Mouse (Mus musculus): Measurements from ENCODE around the gene Vps29. TPM values are rescaled to one million over a fixed set of nuclear protein-coding genes. Genes with fewer than 3 reads are reported as not detected.
A peak's percentile ranks its signal among the peaks of the same experiment; 100 is the strongest.

The Vps29 gene
- total RNA-seq, 2 experiments from 2014 or later = 213 to 228 TPM

- no peak for DNase-seq (ENCODE audit: low spot score in 2 of 2)
These were observed 42.6 kb downstream of the Vps29 start for GRCm38 (mm10) chr5:122396791-122397190.

DNA sequence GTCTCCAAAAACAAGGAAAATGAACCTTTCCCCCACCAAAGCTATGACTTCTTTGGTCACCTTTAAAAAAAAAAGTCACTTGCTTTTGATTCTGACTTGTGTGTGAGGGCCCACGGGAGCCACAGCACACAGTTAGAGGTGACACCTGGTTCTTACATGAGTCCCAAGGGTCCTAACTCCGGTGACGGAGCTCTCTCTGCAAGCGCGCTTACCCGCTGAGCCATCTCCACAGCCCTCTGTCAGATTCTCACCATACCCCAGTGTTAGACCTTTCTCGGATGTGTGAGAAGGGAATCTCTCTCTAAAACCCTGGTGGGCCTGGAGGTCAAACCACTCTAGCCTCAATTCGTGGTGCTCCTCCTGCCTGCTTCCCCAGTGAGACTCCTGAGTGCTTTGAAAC is 43.3 kb downstream of the Vps29 start:
- no peak for DNase-seq (ENCODE audit: low spot score in 2 of 2)

DNA sequence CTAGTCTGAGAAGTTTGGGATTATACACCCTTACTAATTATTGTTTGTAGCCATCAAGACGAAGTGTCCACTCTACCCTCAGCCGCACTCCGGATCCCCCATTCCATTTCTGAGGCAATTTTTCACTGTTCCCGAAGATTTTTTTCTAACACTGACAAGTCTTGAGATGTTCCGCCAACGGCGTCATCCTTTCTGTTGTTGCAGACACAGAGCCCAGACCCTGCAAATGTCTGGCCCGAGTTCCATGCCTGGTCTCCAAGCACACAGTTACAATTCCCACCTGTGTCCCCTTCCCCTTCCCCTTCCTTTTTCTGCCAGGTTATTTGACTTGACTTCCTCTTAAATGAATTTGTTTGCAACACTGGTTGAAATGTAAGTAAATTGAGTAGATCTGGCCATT is 45.7 kb downstream of the Vps29 start:
- DNase-seq (ENCODE audit: low spot score in 2 of 2) = no peak

- no peak for DNase-seq (ENCODE audit: low spot score in 2 of 2)
These were observed 46.6 kb downstream of the Vps29 start for GRCm38 (mm10) chr5:122400628-122401302.

DNA sequence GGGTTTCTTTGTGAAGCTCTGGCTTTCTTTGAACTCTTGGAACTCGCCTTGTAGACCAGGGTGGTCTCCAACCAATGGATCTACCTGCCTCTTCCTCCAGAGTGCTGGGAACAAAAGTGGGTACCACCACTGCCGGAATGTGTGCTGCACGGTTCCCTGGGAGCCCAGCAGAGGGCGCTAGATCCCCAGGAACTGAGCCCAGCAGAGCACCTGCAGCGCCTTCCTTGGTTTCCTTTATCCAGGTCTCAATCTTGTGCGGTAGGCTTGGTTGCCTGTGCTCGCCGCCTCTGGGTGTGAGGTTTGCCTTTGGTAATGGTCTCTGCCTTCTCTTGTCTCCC is 47.1 kb downstream of the Vps29 start:
- DNase-seq (ENCODE audit: low spot score in 2 of 2) = peak; percentile 79 to 80

- no peak for DNase-seq (ENCODE audit: low spot score in 2 of 2)
These were observed 48.0 kb downstream of the Vps29 start for GRCm38 (mm10) chr5:122402160-122402559.

GRCm38 (mm10) chr5:122402772-122403171 is 48.6 kb downstream of the Vps29 start:
- peak; percentile 39 for DNase-seq (ENCODE audit: low spot score in 2 of 2)

DNA sequence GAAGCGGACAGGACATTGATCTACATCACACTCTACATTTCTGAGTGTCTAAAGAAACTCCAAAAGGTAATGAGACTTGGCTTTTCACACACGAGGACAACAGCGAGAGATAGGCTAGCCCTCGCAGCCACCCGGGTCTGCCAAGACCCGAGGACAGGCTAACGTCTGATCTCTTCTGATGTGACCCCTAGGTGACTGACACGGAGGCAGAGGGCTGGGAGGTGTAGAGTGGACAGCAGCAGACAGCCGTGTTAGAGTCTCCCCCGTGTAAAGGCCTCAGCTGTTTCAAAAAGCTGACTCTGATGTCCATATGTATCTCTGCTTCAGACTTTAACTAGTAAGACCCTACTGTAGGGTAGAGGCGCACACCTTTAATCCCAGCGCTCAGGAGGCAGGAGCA is 49.2 kb downstream of the Vps29 start:
- no peak for DNase-seq (ENCODE audit: low spot score in 2 of 2)

GRCm38 (mm10) chr5:122405537-122405936 is 51.4 kb downstream of the Vps29 start:
- no peak for DNase-seq (ENCODE audit: low spot score in 2 of 2)

GRCm38 (mm10) chr5:122409692-122410645 is 55.8 kb downstream of the Vps29 start:
- DNase-seq (ENCODE audit: low spot score in 2 of 2) = no peak

GRCm38 (mm10) chr5:122411892-122412291 is 57.7 kb downstream of the Vps29 start:
- no peak for DNase-seq (ENCODE audit: low spot score in 2 of 2)

DNA sequence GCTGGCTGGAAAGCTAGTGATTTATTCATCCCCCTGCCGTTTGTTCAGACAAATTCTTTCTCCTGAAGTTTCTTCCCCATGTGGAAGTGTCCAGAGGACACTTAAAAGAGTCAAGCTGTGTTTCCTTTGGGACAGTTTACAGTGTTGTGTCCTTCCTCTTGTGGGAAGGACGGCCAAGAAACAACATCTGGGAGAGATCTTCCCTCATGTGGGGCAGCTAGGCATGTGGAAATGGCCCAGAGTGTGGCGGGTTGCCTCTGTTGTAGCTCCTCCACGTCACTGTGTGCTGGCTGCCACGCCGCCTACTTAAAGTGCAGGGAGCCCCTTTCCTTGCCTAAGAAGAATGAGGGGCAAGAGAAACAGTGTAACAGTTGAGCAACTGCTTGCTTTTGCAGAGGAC is 58.7 kb downstream of the Vps29 start:
- DNase-seq (ENCODE audit: low spot score in 2 of 2) = no peak

GRCm38 (mm10) chr5:122414351-122414750 is 60.2 kb downstream of the Vps29 start:
- no peak for DNase-seq (ENCODE audit: low spot score in 2 of 2)

Other genes starting within 250 kb of the Vps29 start
- 1 to 10 TPM in 1 of 2 experiments, under 1 TPM in 1; 0.78 to 1.8 TPM for gene Ccdc63, start 213.5 kb upstream of the Vps29 start, total RNA-seq (2021)
- 100 to 1,000 TPM; 190 to 196 TPM for gene Ppp1cc, start 196.1 kb upstream of the Vps29 start, total RNA-seq (2021)
- 1 to 10 TPM; 2.6 to 2.8 TPM for gene Hvcn1, start 147.6 kb upstream of the Vps29 start, total RNA-seq (2021)
- gene Tctn1, start 89.9 kb upstream of the Vps29 start, total RNA-seq (2021) = 10 to 100 TPM; 15.0 to 17.3 TPM
- 10 to 100 TPM; 26.1 to 27.3 TPM for gene Pptc7, start 70.0 kb upstream of the Vps29 start, total RNA-seq (2021)
- gene Rad9b, start 136 bp upstream of the Vps29 start, total RNA-seq (2021) = 1 to 10 TPM; 5.1 to 5.4 TPM
- gene Gpn3, start 17.5 kb downstream of the Vps29 start, total RNA-seq (2021) = 10 to 100 TPM; 26.7 to 29.1 TPM
- 10 to 100 TPM; 77.7 to 81.3 TPM for gene Fam216a, start 18.0 kb downstream of the Vps29 start, total RNA-seq (2021)
- gene Arpc3, start 37.5 kb downstream of the Vps29 start, total RNA-seq (2021) = 100 to 1,000 TPM; 287 to 319 TPM
- gene Anapc7, start 67.3 kb downstream of the Vps29 start, total RNA-seq (2021) = 10 to 100 TPM; 35.1 to 37.9 TPM
- gene Atp2a2, start 147.9 kb downstream of the Vps29 start, total RNA-seq (2021) = 100 to 1,000 TPM; 511 to 561 TPM

Measured in layer of hippocampus, postnatal 10 days (tissue).